Mouse (Mus musculus): Measurements from ENCODE around the gene Mad2l2.
A peak's percentile ranks its signal among the peaks of the same experiment; 100 is the strongest.
"Not testable (repeated sequence)": the region's sequence is repeated elsewhere in the genome, so short reads cannot be mapped to it uniquely, and the experiment has no call there.

The Mad2l2 gene

DNA sequence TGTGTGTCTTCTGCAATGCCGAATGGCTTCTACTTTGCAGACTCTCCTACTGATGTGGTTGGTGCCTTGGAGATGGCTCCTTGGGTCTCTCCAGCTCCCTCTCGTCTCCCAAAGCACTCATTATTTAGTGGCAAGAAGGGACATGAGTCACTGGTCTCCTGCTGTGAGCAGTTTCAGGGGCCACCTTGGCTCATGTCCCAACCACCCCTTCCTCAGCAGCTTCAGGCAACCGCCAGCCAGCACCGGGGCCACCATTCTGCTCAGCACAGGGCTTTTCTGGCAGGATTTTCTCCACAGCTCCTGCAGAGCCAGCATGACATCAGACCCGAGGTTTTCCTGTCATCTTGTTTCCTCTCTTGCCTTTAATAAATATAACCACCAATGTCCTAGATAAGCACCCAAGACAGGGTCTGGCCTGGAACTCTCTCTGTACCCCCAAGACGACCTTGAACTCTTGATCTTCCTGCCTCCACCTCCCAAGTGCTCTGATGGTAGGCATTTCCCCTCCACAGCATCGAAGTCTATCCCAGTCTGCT is 21.6 kb upstream of the Mad2l2 start:
- peak in 1 of 2 experiments; percentile 9 for DNase-seq

DNA sequence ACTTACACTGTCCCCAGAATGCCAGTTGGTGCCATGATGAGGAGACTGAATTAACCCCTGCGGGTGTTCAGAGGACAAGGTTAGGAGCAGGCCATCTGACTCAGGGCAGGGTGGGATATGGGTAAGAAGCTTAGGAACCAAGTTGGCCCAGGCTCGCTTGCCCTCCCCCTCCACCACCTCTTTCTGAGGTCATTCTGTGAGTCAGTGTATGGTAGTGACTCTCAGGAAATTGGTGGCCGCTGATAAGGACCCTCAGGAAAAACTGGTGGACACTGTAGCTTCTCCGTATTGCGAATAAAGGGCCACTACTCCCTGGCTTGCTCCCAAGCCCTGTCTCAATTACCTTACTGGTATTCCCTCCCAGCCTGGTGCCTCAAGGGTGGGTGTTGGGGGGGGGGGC is 21.0 kb upstream of the Mad2l2 start:
- no peak for DNase-seq

DNA sequence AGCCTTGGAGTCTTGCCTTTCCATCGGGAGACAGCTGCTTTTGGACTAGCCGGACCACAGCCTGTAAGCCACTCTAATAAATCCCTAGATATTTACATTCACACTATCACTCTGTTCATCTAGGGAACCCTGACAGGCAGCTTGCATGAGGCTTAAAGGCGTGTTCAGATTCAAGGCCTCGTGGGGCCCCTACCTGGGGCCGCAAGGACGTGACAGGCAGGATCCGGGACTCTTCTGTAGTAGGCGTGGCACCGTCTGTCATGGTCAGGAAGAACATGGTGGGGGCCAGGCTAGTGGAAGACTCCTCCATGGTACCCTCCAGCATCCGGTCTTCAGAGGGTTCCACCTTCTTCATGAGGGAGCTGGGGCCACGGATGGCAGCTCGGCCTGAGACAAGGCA is 17.7 kb upstream of the Mad2l2 start:
- no peak for DNase-seq

DNA sequence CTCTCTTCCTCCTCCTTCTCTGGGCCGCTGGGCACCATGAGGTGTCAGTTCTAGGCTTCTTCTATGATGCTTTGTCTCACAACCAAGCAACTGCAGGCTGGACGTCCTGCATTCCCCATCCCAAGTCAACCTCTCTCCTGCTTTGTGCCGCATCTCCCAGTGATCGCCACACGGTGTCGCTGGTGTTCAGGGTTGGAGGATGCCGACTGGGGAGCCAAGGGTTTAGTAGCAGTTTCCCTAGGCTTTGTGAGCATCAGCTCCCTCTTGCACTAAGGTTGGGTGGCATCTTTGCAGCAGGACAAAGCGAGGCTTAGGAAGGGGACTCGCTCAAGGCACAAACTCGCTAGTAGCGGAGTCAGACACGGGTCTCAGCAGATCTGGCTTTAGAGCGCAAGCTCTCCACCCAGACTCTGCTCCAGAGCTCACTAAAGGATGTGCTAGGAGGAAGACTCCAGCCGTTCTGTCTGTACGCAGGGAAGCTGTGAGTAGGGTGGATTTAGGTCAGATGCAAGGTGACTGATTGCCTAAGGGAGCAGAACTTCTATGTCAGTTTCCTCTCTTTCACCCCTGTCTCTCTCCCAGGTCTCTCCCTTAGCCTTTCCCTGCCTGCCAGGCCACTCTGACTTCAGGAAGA is 15.3 kb upstream of the Mad2l2 start:
- DNase-seq, result peak; percentile 91 to 92

GRCm38 (mm10) chr4:148115467-148115866 is 14.7 kb upstream of the Mad2l2 start:
- peak; percentile 72 to 80 for DNase-seq

DNA sequence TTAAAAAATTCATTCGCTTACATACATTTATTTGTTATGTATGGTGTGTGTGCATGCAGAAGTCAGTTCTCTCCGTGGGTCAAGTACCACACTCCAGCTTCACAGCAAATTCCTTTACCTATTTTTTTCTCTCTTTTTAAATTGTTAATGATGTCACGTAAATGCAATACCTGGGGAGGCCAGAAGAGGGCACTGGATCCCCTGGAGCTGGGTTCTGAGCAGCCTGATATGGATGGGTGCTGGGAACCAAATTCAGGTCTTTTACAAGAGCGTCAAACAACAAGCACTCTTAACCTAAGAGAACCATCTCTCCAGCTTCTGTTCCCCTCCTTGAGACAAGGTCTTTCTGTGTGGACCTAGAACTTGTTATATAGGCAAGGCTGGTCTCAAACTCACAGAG is 13.5 kb upstream of the Mad2l2 start:
- peak in 1 of 2 experiments; percentile 28 for DNase-seq

GRCm38 (mm10) chr4:148117392-148117791 is 12.8 kb upstream of the Mad2l2 start:
- DNase-seq, result no peak

DNA sequence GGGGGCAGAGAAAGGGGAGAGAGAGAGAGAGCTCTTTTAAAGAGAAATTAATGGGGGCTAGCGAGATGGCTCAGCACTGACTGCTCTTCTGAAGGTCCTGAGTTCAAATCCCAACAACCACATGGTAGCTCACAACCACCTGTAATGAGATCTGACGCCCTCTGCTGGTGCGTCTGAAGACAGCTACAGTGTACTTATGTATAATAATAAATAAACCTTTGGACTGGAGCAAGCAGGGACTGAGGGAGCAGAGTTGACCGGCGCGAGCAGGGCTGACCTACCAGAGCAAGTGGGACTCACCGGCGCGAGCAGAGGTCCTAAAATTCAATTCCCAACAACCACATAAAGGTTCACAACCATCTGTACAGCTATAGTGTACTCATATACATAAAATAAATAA is 10.6 kb upstream of the Mad2l2 start:
- not testable (repeated sequence) for DNase-seq

DNA sequence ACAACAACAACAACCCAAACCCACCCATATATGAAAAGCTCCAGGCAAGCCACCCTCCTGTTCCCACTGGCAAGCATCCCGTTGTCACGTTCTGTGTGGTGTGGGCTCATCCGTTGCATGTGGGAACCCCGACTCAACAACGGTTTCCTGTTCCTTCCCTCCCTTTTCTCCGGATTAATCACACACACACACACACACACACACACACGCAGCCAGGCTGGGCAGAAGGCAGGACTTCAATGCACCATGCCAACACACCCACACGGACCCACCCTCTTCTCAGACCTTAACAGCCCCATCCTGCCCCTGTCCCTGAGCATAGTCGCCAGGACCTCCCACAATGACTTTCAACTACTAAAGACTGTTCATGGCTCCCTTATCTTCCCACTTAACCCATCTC is 9.6 kb upstream of the Mad2l2 start:
- DNase-seq, result no peak

- no peak for DNase-seq
These were observed 8.8 kb upstream of the Mad2l2 start for GRCm38 (mm10) chr4:148121362-148121761.

- DNase-seq, result peak; percentile 27 to 56
These were observed 8.0 kb upstream of the Mad2l2 start for GRCm38 (mm10) chr4:148121982-148122693.

DNA sequence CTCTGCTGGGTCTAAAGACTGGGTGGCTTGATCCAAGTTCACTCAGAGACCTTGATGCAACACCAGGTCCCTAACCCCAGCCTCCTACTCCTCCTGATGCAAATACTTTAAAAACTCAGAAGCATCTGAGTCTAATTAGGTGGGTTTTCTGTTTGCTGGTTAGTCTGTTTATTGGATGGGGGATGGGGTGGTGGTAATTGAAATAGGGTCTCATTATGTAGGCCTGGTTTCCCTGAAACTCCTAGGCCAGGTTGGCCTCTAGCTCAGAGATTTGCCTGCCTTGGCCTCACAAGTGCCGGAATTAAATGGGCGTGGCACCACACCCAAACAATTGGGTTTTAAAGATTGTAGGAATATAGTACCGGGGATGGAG is 7.5 kb upstream of the Mad2l2 start:
- DNase-seq, result no peak

GRCm38 (mm10) chr4:148128241-148128640 is 1.9 kb upstream of the Mad2l2 start:
- no peak for DNase-seq

DNA sequence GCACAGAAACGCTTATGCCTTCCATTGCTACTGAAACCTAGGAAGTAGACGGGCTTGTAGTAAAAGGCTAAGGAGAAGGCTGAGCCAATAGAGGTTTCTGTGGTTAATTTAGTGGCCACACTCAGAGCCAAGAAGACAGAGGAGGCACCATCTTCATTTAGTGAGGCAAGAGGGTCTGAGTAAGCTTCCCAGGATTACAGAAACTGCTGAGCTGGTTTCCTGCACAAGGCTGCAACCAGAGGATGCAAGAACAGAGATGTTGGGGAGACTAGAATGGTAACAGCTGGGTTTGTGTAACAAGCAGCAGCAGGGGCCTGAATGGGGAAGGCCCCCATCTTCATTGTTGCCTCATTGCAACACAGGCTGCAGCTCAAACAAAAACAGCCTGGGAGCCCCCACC is 1.5 kb upstream of the Mad2l2 start:
- DNase-seq, result no peak

DNA sequence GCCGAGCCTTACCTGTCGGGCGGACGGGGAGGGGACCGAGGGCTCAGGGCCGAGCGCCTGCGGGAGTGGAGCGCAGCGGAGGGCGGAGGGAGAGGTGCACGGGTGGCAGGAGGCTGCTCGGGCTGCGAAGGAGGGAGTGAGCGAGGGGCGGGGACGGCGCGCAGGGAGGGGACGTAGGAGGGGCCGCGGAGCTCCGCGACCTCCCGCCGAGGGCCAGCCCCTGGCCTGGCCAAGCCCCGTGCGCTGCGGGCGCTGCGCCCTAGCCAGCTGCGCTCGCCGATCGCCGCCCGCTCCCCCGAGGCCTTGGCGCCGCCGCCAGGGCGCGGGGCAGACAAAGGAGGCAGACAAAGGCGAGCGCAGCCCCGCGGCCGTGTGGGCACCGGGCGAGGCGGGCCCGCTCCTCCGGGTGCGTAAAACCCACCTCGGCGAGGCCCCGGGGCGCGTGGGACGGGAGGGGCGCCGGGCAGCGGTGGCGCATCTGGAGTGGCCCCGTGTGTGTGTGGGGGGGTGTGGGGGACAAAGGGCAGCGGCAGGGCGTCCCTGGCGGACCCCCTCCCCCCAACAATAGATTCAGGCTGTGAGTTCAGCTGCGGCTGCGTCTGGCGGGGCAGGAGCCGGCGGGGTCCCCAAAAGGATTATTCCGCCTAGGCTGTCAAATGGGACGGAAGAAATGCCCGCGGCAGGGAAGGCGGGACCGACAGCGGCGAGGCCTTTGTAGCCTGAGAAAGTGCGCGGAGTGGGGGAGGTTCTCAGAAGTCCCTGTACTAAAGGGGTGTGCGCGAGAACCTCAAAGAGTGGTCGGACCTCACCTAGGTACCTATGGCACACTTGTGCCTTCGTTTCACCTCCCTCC is 603 bp downstream of the Mad2l2 start, which contains the start of gene Draxin:
TSS of gene Draxin (minus strand) at position 138 of the 853 bp plus-strand sequence.
- peak; percentile 81 to 87 for DNase-seq

- DNase-seq, result peak; percentile 53 to 62
These were observed 1.4 kb downstream of the Mad2l2 start for GRCm38 (mm10) chr4:148131497-148132081.

DNA sequence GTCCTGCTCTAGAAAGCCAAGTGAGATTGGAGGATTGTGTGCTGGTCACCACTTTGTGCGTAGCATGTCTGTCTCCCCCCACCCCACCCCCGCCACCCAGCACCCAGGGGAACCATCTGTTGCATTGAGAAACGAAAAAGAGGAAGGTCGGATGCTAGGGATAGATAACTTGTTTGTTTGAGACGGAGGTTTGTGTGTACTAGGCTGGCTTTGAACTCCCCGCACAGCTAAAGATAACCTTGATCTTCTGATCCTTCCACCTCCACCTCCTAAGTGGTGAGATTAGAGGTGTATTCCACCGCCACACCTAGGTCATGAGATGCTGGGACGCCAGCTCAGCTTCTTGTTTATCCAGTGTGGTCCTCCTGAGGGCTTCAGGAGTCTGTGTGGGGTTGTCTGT is 4.8 kb downstream of the Mad2l2 start:
- DNase-seq, result no peak

GRCm38 (mm10) chr4:148137503-148137902 is 7.3 kb downstream of the Mad2l2 start:
- DNase-seq, result no peak

- DNase-seq, result no peak
These were observed 9.5 kb downstream of the Mad2l2 start for GRCm38 (mm10) chr4:148139767-148140097.

GRCm38 (mm10) chr4:148140098-148141011 is 10.2 kb downstream of the Mad2l2 start:
- peak; percentile 93 to 95 for DNase-seq

GRCm38 (mm10) chr4:148143721-148144120 is 13.5 kb downstream of the Mad2l2 start:
- no peak for DNase-seq

DNA sequence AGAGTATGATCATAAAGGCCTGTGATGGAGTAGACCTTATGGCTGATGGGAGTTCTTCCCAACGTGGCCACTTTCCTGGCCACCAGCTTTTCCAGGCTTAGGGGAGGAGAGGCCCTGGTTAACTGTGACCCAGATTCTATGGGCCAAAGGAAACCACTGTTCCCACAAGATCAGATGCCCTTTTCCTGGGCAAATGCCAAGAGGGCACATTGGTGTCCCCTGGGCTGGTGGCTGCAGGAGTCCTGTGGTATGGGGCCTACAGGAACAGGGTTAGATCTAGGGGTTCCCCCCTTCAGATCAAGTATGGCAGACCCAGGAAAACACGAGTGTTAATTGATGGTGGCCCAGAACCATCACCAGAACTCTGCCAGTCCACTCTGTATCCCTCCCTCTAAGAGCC is 17.5 kb downstream of the Mad2l2 start:
- DNase-seq, result no peak

Measured in kidney, postnatal 4 days (tissue).